Mouse (Mus musculus) cerebellum, adult 9-11 months (tissue): ENCODE measurements around the gene Tkt.

Source experiments
- DNase-seq: peaks from one replicate; pipeline ENCODE4 v3.0.0; 2022

Gene Tkt

DNA sequence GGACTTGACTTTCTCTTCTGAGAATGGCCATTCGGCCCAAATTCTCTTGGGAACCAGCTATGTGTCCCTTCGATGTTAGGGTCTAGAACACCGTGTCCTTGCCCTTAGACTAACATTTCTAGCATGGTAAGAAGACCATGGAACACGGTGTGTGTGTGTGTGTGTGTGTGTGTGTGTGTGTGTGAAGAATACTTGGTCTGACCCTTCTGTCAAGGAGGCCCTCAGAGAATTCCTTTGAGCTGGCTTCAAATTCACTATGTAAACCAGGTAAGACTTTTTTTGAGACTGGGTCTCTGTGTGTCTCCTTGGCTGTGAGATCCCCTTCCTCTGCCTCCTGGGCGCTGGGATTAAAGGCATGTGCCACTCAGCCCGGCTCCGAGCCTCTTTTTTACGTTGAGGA lies 74.4 kb downstream of the Tkt start:
- DNase-seq: no peak
